Mouse (Mus musculus): ENCODE data around the gene Fam83g. TPM values are rescaled to one million over a fixed set of nuclear protein-coding genes. Genes with fewer than 3 reads are reported as not detected.
A peak's percentile ranks its signal among the peaks of the same experiment; 100 is the strongest.
"Not testable (repeated sequence)": the region's sequence is repeated elsewhere in the genome, so short reads cannot be mapped to it uniquely, and the experiment has no call there.

Fam83g gene
- 0.68 and 1.8 TPM in 2 replicates for polyA plus RNA-seq (2016; fragmentation: Nextera tagmentation; extraction: Ambion mirVana)

DNA sequence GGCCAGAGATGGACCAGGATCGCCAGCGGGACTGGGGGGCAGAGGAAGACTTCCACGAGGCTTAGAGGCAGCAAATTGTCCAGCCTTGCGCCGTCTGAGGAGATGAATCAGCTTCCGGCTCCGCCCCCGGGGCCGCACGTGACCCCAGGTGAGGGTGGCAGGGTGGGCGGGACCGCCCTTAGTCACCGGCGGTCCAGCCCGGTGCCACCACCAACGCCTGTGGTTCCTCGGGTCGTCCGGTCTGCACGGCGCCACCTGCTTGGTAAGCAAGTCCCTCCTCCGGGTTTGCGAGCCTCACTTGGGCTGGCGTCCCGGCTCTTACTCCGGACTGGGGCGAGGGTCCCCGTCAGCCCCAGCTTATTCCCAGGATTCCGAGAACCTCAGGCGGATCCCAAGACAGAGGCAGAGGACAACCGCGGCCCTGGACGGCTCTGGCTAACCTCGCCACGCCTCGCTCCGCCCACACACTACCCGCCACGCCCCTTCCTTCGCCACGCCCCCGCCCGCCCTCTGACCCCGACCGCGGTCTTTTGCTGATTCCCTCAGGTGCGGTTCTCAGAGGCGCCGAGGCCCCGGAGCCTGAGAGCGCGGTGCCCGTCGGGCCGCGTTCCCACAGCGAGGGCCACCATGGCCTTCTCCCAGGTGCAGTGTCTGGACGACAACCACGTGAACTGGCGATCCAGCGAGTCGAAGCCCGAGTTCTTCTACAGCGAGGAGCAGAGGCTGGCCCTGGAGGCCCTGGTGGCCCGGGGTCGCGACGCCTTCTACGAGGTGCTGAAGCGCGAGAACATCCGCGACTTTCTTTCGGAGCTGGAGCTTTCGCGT, at the start of gene Fam83g:
Fam83g (plus strand) TSS at position 185 of the 825 bp plus-strand sequence.
- Histone ChIP-seq H3K9me3 (no peaks in the 10 kb centered on the region), H3K27ac (peak within 1 kb of the TSS; percentile 8), H3K4me3 (peak within 1 kb of the TSS; percentile 50), H3K4me1 (replicated peaks) (peaks cover 48% of the 10 kb centered on the region), H3K27me3 (ENCODE audit: insufficient read depth, poor library complexity, severe bottlenecking) (peaks cover 55% of the 10 kb centered on the region), H3K36me3 (no peaks in the 10 kb centered on the region)
- WGBS, result 1% methylated on average over 76 of the region's 76 CpGs
- DNase-seq (ENCODE audit: low spot score), result peak; percentile 76

DNA sequence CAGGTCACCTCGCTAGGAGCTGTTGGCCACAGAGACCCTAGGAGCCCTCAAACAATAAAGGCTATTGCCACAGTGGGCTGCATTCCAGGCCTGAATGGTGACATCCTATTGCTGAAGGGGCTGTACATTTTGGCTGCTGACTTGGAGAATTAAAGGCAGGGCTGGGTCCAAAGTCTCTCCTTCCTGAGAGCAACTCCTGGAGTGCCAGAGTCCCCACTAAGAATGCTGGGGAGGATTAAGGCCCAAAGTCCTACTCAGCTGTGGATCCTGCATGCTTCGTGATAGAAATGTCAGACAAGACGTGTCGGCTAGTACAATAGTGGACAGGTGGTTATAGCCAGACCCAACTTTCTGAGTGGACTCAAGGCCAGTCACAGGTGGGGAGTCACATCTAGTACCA, 47.6 kb upstream of the Fam83g start:
- H3K27me3 ChIP-seq (ENCODE audit: insufficient read depth, poor library complexity, severe bottlenecking); H3K27ac ChIP-seq; H3K4me3 ChIP-seq; H3K36me3 ChIP-seq; H3K4me1 ChIP-seq (replicated peaks); H3K9me3 ChIP-seq; DNase-seq (ENCODE audit: low spot score): not testable (repeated sequence)
- WGBS, result 90% methylated on average over 3 of the region's 4 CpGs

DNA sequence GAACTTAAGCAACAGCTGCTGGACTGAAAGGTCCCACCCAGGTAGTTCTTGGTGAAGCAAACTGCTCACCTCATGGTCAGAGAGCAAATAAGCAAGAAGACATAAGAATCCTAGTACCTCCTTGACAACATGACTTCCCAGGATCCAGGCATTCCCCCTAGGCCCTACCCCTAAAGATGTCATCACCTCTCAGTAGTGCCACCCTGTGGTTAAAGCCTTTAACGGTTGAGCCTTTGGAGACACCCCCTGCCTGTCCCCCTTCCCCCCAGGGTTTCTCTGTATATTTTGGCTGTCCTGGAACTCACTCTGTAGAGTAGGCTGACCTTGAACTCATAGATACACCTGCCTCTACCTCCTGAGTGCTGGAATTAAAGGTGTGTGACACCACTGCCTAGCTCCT, 46.5 kb upstream of the Fam83g start:
- Histone ChIP-seq H3K4me3 (no peak overlapping the region), H3K36me3 (no peaks in the 10 kb centered on the region), H3K27me3 (ENCODE audit: insufficient read depth, poor library complexity, severe bottlenecking) (peaks cover 5% of the 10 kb centered on the region; the same call in 1 of the 2 replicates), H3K9me3 (no peaks in the 10 kb centered on the region), H3K4me1 (replicated peaks) (no peaks in the 10 kb centered on the region), H3K27ac (no peak overlapping the region)
- WGBS, result 47% methylated on average over 1 of the region's 1 CpGs
- no peak for DNase-seq (ENCODE audit: low spot score)

- H3K27ac ChIP-seq, result no peak overlapping the region
- H3K27me3 ChIP-seq (ENCODE audit: insufficient read depth, poor library complexity, severe bottlenecking), result peaks cover 5% of the 10 kb centered on the region; the same call in 1 of the 2 replicates
- H3K4me1 ChIP-seq (replicated peaks), result no peaks in the 10 kb centered on the region
- no peak for DNase-seq (ENCODE audit: low spot score)
- no peak overlapping the region for H3K4me3 ChIP-seq
- no peaks in the 10 kb centered on the region for H3K9me3 ChIP-seq
- 95% methylated on average over 3 of the region's 3 CpGs for WGBS
- no peaks in the 10 kb centered on the region for H3K36me3 ChIP-seq
Measured at GRCm38 (mm10) chr11:61637856-61638255, 46.0 kb upstream of the Fam83g start.

DNA sequence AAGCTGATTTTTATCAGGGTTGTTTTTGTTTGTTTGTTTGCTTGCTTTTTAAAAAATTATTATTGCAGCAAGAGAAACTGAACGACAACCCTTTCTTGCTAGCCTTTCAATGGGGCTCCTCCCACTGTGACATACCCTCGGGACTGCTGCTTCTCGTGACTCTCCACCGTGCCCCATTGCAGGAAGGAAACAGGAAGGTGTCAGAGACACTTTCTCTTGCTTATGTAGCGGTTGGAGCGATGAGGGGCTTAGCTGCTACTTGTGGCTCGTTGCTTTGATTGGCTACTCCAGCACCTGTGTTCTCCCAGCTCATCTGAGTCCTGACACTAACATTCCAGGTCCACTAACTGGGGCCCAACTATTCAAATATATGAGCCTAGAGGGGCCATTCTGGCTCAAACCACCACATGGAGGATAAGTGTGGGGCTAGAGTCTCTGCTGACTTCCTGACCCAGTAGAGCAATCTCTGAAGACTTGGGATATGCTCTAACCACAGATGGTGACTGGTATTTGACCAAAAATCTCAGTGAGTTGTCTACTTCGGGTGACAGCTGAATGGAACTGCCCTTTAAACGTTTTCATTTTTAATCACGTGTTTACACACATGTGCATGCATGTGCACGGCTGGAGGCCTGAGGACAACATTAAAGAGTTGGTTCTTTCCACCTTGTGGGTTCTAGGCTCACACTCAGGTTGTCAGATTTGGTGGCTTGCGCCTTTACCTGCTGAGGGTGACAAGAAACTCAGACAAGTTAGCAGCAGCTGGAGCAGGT, 44.9 kb upstream of the Fam83g start:
- no peak overlapping the region for H3K4me3 ChIP-seq
- 80% methylated on average over 12 of the region's 12 CpGs for WGBS
- H3K36me3 ChIP-seq, result no peaks in the 10 kb centered on the region
- DNase-seq (ENCODE audit: low spot score), result no peak
- H3K27ac ChIP-seq, result no peak overlapping the region
- H3K4me1 ChIP-seq (replicated peaks), result no peaks in the 10 kb centered on the region
- peaks cover 5% of the 10 kb centered on the region; the same call in 1 of the 2 replicates for H3K27me3 ChIP-seq (ENCODE audit: insufficient read depth, poor library complexity, severe bottlenecking)
- H3K9me3 ChIP-seq, result no peaks in the 10 kb centered on the region

- DNase-seq (ENCODE audit: low spot score), result no peak
- 92% methylated on average over 6 of the region's 6 CpGs for WGBS
- Histone ChIP-seq H3K4me3 (no peak overlapping the region), H3K27ac (no peak overlapping the region), H3K27me3 (ENCODE audit: insufficient read depth, poor library complexity, severe bottlenecking) (peaks cover 5% of the 10 kb centered on the region; the same call in 1 of the 2 replicates), H3K4me1 (replicated peaks) (no peaks in the 10 kb centered on the region), H3K36me3 (no peaks in the 10 kb centered on the region), H3K9me3 (no peaks in the 10 kb centered on the region)
Measured at GRCm38 (mm10) chr11:61639601-61640177, 44.2 kb upstream of the Fam83g start.

DNA sequence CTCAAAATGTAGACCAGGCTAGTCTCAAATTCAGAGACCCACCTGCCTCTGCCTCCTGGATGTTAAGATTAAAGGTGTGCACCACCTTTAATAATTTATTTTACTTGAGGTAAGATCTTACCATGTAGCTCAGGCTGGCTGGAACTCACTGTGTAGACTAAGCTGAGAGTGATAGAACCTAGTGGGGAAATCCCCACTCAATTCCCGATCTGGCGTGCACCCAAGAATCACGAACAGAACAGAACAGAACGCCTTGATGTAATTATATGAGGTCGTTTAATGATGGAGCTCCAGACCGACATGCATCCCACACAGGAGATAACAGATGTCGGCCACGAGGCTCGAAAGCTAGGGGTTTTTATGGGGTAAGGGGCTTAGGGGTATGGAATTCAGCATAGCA, 43.3 kb upstream of the Fam83g start:
- H3K27me3 ChIP-seq (ENCODE audit: insufficient read depth, poor library complexity, severe bottlenecking); H3K4me1 ChIP-seq (replicated peaks); H3K36me3 ChIP-seq; H3K4me3 ChIP-seq; H3K27ac ChIP-seq; DNase-seq (ENCODE audit: low spot score); H3K9me3 ChIP-seq: not testable (repeated sequence)
- 89% methylated on average over 9 of the region's 9 CpGs for WGBS

DNA sequence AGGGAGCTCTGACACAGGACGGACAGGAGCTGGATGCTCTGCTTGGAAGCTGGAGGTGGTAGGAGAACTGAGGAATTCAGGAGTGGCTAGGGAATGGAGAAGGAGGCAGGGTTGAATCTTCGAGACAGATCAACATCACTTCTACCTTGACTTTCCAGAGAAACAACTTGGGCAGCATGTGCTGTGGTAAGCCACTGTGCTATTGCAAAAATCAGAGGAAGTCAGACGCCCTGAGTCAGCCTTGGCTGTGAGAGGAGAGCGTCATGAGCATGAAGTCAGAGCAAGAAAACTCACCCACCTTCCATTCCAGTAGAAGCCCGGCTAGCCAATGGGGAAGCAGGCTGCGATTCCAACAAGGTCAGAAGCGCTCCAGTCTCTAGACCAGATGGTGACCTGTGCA, 41.8 kb upstream of the Fam83g start:
- no peaks in the 10 kb centered on the region for H3K36me3 ChIP-seq
- no peaks in the 10 kb centered on the region for H3K4me1 ChIP-seq (replicated peaks)
- 82% methylated on average over 7 of the region's 7 CpGs for WGBS
- H3K27ac ChIP-seq, result no peak overlapping the region
- DNase-seq (ENCODE audit: low spot score), result no peak
- no peak overlapping the region for H3K4me3 ChIP-seq
- no peaks in the 10 kb centered on the region for H3K9me3 ChIP-seq
- no peaks in the 10 kb centered on the region for H3K27me3 ChIP-seq (ENCODE audit: insufficient read depth, poor library complexity, severe bottlenecking)

DNA sequence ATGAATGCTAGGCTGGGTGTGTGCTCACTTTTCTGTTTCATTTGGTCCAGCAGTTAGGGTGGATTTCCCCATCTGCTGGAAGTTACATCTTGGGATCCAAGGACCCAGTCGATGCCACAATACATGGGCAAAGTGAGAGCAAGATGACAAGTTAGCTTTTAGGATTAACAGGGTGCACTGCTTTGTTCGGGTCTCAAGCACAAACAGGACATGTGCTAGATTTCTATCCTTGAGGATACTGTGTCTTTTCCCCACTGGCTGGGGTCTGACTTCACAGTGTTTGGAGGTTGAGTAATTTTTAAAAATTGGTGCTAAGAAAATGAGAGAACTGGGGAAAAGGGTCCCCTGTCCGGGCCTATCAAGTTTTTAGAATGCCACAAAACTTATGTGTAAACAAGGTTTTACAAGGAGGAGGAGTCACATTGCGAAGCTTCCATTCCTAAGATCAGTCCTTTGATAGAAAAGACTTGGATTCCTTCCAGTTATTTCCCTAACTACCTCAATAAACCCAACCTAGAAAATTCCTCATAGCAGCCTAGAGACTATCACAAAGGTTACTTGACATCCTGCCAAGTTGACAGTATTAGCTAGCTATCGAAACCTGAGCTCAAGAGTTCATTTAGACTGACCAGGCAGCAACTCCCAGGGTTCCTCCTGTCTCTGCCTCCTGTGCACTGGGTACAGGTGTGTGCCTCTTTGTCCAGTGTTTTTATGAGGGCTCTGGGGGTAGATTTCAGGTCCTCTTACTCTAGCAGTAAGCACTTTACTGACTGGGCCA, 40.5 kb upstream of the Fam83g start:
- WGBS, result 86% methylated on average over 5 of the region's 5 CpGs
- no peaks in the 10 kb centered on the region for H3K4me1 ChIP-seq (replicated peaks)
- H3K9me3 ChIP-seq, result no peaks in the 10 kb centered on the region
- H3K27me3 ChIP-seq (ENCODE audit: insufficient read depth, poor library complexity, severe bottlenecking), result no peaks in the 10 kb centered on the region
- no peaks in the 10 kb centered on the region for H3K36me3 ChIP-seq
- H3K27ac ChIP-seq, result no peak overlapping the region
- DNase-seq (ENCODE audit: low spot score), result no peak
- H3K4me3 ChIP-seq, result no peak overlapping the region

DNA sequence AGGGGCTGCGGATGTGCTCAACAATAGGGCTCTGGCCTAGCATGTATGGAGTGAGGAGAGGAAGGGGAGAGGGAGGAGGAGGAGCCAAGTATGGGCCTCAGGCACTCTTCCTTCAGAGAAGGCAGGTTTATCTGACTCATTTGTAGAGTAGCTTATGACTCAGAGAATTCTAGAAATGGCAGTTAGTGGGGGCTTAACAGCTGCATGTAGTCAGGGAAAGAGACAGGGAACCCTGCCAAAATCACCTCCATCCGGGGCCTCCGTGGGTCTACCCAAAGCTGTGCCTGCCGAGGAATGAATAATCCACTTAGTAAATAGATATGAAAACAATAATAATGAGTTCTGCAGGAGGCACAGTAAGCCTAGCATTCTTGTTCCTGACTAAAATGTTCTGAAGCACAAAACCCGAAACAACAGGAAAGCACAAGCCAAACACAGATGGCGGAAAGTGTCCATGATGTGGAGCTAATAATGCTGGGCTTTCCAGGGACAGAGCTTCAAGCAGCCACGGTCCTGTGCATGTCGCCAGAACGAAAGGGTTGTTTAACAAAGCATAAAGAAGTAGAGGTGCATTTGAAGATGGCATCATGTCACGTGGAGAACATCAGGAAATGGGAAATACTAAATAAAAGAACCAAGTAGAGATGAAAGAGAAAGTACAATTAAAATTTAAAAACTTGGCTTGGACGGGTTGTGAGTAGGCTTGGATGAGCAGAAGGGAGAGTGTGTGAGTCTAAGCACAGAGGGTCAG, 39.1 kb upstream of the Fam83g start:
- Histone ChIP-seq H3K27ac (no peak overlapping the region), H3K4me1 (replicated peaks) (0 out of 2 replicates have a peak, but pooled peaks cover 5% of the 10 kb centered on the region), H3K4me3 (no peak overlapping the region), H3K36me3 (no peaks in the 10 kb centered on the region), H3K9me3 (no peaks in the 10 kb centered on the region), H3K27me3 (ENCODE audit: insufficient read depth, poor library complexity, severe bottlenecking) (no peaks in the 10 kb centered on the region)
- WGBS, result 85% methylated on average over 11 of the region's 11 CpGs
- DNase-seq (ENCODE audit: low spot score), result no peak

- no peaks in the 10 kb centered on the region for H3K27me3 ChIP-seq (ENCODE audit: insufficient read depth, poor library complexity, severe bottlenecking)
Measured at GRCm38 (mm10) chr11:61645357-61645857, 38.5 kb upstream of the Fam83g start.

More at GRCm38 (mm10) chr11:61645357-61645857, 38.5 kb upstream of the Fam83g start:
- no peak overlapping the region for H3K4me3 ChIP-seq
- H3K27ac ChIP-seq, result no peak overlapping the region
- H3K9me3 ChIP-seq, result no peaks in the 10 kb centered on the region
- 0 out of 2 replicates have a peak, but pooled peaks cover 5% of the 10 kb centered on the region for H3K4me1 ChIP-seq (replicated peaks)
- WGBS, result 80% methylated on average over 5 of the region's 5 CpGs
- H3K36me3 ChIP-seq, result no peaks in the 10 kb centered on the region
- no peak for DNase-seq (ENCODE audit: low spot score)

Measured in hindbrain, embryonic 10.5 days (tissue).